Mouse (Mus musculus): ENCODE measurements at regions not wholly inside any gene's neighbourhood (a gene's known extent, or its start where the extent isn't known, plus 50 kb on each side); places are given as distances from the start of the nearest gene placed in this dataset.
A peak's percentile ranks its signal among the peaks of the same experiment; 100 is the strongest.

GRCm38 (mm10) chr1:129138783-129139182 is 134.3 kb upstream of the Thsd7b start:
- 73% methylated on average over 7 of the region's 7 CpGs for WGBS
- no peak overlapping the region for H3K9ac ChIP-seq
- H3K4me2 ChIP-seq (replicated peaks), result no peak overlapping the region
- no peaks in the 10 kb centered on the region for H3K9me3 ChIP-seq (ENCODE audit: control insufficient read depth, low read length)
- H3K27me3 ChIP-seq (ENCODE audit: control insufficient read depth, insufficient read depth, low read length), result no peaks in the 10 kb centered on the region
- H3K27ac ChIP-seq, result no peak overlapping the region
- no peaks in the 10 kb centered on the region for H3K4me1 ChIP-seq (replicated peaks; ENCODE audit: control insufficient read depth, insufficient read depth, low read length)
- DNase-seq (ENCODE audit: low spot score) (no peak), ATAC-seq (ENCODE audit: low FRiP score) (no peak)
- H3K4me3 ChIP-seq (replicated peaks; ENCODE audit: low read length), result no peak overlapping the region
- no peaks in the 10 kb centered on the region for H3K36me3 ChIP-seq (replicated peaks; ENCODE audit: control insufficient read depth, insufficient read depth)

- Histone ChIP-seq H3K4me2 (replicated peaks) (no peak overlapping the region), H3K4me3 (replicated peaks; ENCODE audit: low read length) (no peak overlapping the region), H3K9me3 (ENCODE audit: control insufficient read depth, low read length) (0 out of 2 replicates have a peak, but pooled peaks cover 3% of the 10 kb centered on the region), H3K27me3 (ENCODE audit: control insufficient read depth, insufficient read depth, low read length) (no peaks in the 10 kb centered on the region), H3K27ac (no peak overlapping the region), H3K4me1 (replicated peaks; ENCODE audit: control insufficient read depth, insufficient read depth, low read length) (no peaks in the 10 kb centered on the region), H3K9ac (no peak overlapping the region), H3K36me3 (replicated peaks; ENCODE audit: control insufficient read depth, insufficient read depth) (no peaks in the 10 kb centered on the region)
- WGBS, result 70% methylated on average over 1 of the region's 1 CpGs
- ATAC-seq (ENCODE audit: low FRiP score), result no peak
- no peak for DNase-seq (ENCODE audit: low spot score)
These were observed 166.0 kb upstream of the Thsd7b start for GRCm38 (mm10) chr1:129106961-129107557.

DNA sequence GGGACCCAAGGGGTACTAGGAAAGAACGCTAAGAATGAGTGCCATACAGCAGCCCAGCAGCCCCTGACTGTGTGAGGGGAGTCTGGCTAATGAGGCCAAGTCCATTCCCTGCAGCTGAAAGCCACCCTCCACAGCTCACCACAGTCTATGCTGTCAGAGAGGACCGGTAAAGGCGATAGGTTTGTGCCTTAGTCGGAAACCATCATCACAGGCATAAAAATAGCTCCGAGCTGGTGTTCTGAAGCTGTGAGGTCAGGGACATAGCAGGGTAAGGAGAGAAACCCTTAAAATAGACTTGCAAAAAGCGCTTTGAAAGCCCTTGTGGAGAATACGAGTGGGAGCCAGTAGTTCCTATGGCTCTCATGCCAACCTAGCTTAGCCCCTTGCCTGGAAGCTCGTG is 172.1 kb upstream of the Thsd7b start:
- no peak for ATAC-seq (ENCODE audit: low FRiP score)
- no peaks in the 10 kb centered on the region; the same call in 1 of the 2 replicates for H3K9me3 ChIP-seq (ENCODE audit: control insufficient read depth, low read length)
- no peaks in the 10 kb centered on the region for H3K4me1 ChIP-seq (replicated peaks; ENCODE audit: control insufficient read depth, insufficient read depth, low read length)
- WGBS, result 86% methylated on average over 8 of the region's 8 CpGs
- H3K4me3 ChIP-seq (replicated peaks; ENCODE audit: low read length), result no peak overlapping the region
- H3K27me3 ChIP-seq (ENCODE audit: control insufficient read depth, insufficient read depth, low read length), result no peaks in the 10 kb centered on the region
- no peak overlapping the region for H3K27ac ChIP-seq
- H3K4me2 ChIP-seq (replicated peaks), result no peak overlapping the region
- no peak for DNase-seq (ENCODE audit: low spot score)
- no peak overlapping the region for H3K9ac ChIP-seq
- H3K36me3 ChIP-seq (replicated peaks; ENCODE audit: control insufficient read depth, insufficient read depth), result no peaks in the 10 kb centered on the region

DNA sequence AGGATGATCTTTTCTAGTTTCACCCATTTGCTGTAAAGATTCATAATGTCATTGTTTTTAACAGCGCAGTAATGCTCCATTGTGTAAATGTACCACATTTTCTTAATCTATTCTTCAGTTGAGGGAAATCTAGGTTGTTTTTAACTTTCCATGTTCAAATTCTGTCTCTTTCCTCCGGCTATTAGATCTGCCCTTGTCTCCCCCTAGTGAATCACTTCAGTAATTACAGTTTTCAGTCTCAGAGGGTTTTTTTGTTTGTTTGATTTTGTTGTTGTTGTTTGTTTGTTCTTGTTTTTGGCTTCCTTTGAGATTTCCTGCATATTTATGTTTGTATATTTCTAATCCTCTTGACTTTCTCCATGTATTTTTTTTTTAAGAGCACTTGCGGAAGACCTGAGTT is 194.8 kb upstream of the Thsd7b start:
- peak; percentile 28 for DNase-seq (ENCODE audit: low spot score)
- H3K36me3 ChIP-seq (replicated peaks; ENCODE audit: control insufficient read depth, insufficient read depth), result no peaks in the 10 kb centered on the region
- H3K4me2 ChIP-seq (replicated peaks), result no peak overlapping the region
- H3K9ac ChIP-seq, result no peak overlapping the region
- no peaks in the 10 kb centered on the region for H3K4me1 ChIP-seq (replicated peaks; ENCODE audit: control insufficient read depth, insufficient read depth, low read length)
- no peak for ATAC-seq (ENCODE audit: low FRiP score)
- 74% methylated on average over 3 of the region's 3 CpGs for WGBS
- H3K9me3 ChIP-seq (ENCODE audit: control insufficient read depth, low read length), result no peaks in the 10 kb centered on the region
- H3K27me3 ChIP-seq (ENCODE audit: control insufficient read depth, insufficient read depth, low read length), result no peaks in the 10 kb centered on the region
- no peak overlapping the region for H3K27ac ChIP-seq
- no peak overlapping the region for H3K4me3 ChIP-seq (replicated peaks; ENCODE audit: low read length)

DNA sequence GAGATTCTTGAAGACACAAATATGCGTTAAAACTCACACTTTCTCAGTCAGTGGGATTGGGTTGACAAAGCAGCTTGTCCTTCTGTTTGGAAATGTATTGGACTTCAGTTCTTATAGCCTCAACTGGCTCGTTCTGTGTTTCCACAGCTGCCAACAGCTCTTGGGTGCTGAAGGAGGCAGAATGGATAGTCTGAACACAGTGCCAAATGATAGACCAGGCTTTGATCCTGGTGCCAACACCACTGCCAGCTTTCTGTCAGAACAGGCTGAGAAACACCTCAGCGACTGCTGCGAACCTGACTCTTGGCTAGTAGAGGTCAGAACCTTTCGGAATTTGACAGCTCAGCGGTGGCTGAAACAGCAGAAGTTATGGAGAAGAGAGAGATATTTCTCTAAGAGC is 215.9 kb upstream of the Thsd7b start:
- ATAC-seq (ENCODE audit: low FRiP score), result no peak
- Histone ChIP-seq H3K27me3 (ENCODE audit: control insufficient read depth, insufficient read depth, low read length) (no peaks in the 10 kb centered on the region), H3K9ac (no peak overlapping the region), H3K36me3 (replicated peaks; ENCODE audit: control insufficient read depth, insufficient read depth) (no peaks in the 10 kb centered on the region), H3K9me3 (ENCODE audit: control insufficient read depth, low read length) (no peaks in the 10 kb centered on the region), H3K4me3 (replicated peaks; ENCODE audit: low read length) (no peak overlapping the region), H3K27ac (no peak overlapping the region), H3K4me1 (replicated peaks; ENCODE audit: control insufficient read depth, insufficient read depth, low read length) (no peaks in the 10 kb centered on the region), H3K4me2 (replicated peaks) (no peak overlapping the region)
- WGBS, result 72% methylated on average over 6 of the region's 6 CpGs
- DNase-seq (ENCODE audit: low spot score), result no peak

DNA sequence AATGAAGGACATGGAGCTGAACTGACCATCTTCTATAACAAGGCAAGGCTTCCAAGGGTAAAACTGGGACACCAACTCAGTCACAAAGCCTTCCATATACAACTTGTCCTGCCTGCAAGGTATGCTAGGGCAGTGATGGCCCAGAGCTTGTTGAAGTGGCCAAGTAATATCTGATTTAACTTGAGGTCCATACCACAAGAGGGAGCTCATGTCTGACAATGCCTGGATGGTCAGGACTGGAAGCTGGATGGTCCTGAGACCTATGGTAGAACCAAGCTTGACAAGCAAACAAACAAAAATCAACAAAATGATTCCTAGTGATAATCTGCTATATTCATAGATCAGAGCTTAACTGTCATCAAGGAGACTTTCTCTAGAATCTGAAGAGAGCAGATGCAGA is 217.8 kb upstream of the Thsd7b start:
- H3K9me3 ChIP-seq (ENCODE audit: control insufficient read depth, low read length), result no peaks in the 10 kb centered on the region
- no peak overlapping the region for H3K4me2 ChIP-seq (replicated peaks)
- no peaks in the 10 kb centered on the region for H3K36me3 ChIP-seq (replicated peaks; ENCODE audit: control insufficient read depth, insufficient read depth)
- H3K27me3 ChIP-seq (ENCODE audit: control insufficient read depth, insufficient read depth, low read length), result no peaks in the 10 kb centered on the region
- H3K4me1 ChIP-seq (replicated peaks; ENCODE audit: control insufficient read depth, insufficient read depth, low read length), result no peaks in the 10 kb centered on the region
- H3K27ac ChIP-seq, result no peak overlapping the region
- ATAC-seq (ENCODE audit: low FRiP score) (no peak), DNase-seq (ENCODE audit: low spot score) (no peak)
- H3K9ac ChIP-seq, result no peak overlapping the region
- no peak overlapping the region for H3K4me3 ChIP-seq (replicated peaks; ENCODE audit: low read length)

DNA sequence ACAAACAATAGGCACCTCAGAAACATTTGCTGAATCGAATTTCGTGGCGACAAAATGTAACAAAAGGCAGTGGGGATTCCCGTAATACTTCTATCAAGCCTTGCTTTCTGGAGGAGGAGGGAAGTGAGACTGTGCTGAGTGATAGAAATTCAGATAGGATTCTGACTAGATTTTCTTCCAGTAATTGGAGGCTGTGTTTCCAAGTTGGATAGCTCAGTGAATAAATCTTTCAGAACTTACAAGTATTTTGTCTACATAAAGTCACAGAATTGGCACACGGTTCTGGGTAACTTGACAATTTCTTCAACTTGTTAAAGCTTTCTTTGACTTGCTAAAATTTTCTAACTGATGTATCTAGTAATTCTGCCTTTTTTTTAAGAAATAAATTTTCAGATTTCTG is 239.4 kb upstream of the Thsd7b start:
- DNase-seq (ENCODE audit: low spot score) (no peak), ATAC-seq (ENCODE audit: low FRiP score) (no peak)
- H3K27ac ChIP-seq, result no peak overlapping the region
- no peaks in the 10 kb centered on the region for H3K36me3 ChIP-seq (replicated peaks; ENCODE audit: control insufficient read depth, insufficient read depth)
- H3K4me3 ChIP-seq (replicated peaks; ENCODE audit: low read length), result no peak overlapping the region
- no peaks in the 10 kb centered on the region for H3K9me3 ChIP-seq (ENCODE audit: control insufficient read depth, low read length)
- no peaks in the 10 kb centered on the region for H3K4me1 ChIP-seq (replicated peaks; ENCODE audit: control insufficient read depth, insufficient read depth, low read length)
- 56% methylated on average over 5 of the region's 5 CpGs for WGBS
- no peak overlapping the region for H3K4me2 ChIP-seq (replicated peaks)
- H3K9ac ChIP-seq, result no peak overlapping the region
- no peaks in the 10 kb centered on the region for H3K27me3 ChIP-seq (ENCODE audit: control insufficient read depth, insufficient read depth, low read length)

DNA sequence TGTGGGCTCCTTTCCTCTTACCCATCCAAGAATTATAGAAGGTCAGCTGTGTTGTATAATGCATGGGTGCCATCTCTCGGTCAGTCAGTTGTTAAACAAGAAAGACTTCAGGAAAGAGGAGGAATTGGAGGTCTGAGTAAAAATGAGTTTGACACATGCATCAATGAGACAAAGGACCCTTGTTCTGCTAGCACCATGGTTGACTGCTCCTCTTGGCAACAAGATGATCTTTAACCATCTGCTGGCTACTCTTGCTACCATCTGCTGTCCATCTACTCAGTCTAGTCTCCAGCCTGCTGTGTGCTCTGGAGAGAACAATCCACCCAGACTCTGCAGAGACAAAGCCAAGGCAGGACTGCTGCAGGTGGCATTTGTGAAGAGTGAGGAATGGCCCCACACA is 267.2 kb upstream of the Thsd7b start:
- Histone ChIP-seq H3K27me3 (ENCODE audit: control insufficient read depth, insufficient read depth, low read length) (no peaks in the 10 kb centered on the region), H3K9ac (no peak overlapping the region), H3K4me2 (replicated peaks) (no peak overlapping the region), H3K4me3 (replicated peaks; ENCODE audit: low read length) (no peak overlapping the region), H3K27ac (no peak overlapping the region), H3K4me1 (replicated peaks; ENCODE audit: control insufficient read depth, insufficient read depth, low read length) (no peaks in the 10 kb centered on the region), H3K36me3 (replicated peaks; ENCODE audit: control insufficient read depth, insufficient read depth) (no peaks in the 10 kb centered on the region), H3K9me3 (ENCODE audit: control insufficient read depth, low read length) (no peaks in the 10 kb centered on the region)
- DNase-seq (ENCODE audit: low spot score) (peak; percentile 35), ATAC-seq (ENCODE audit: low FRiP score) (peak; percentile 83)
- 50% methylated on average over 1 of the region's 1 CpGs for WGBS

- WGBS, result 76% methylated on average over 2 of the region's 2 CpGs
- ATAC-seq (ENCODE audit: low FRiP score) (no peak), DNase-seq (ENCODE audit: low spot score) (no peak)
- H3K4me1 ChIP-seq (replicated peaks; ENCODE audit: control insufficient read depth, insufficient read depth, low read length), result no peaks in the 10 kb centered on the region
- no peak overlapping the region for H3K27ac ChIP-seq
- H3K9ac ChIP-seq, result no peak overlapping the region
- no peaks in the 10 kb centered on the region for H3K9me3 ChIP-seq (ENCODE audit: control insufficient read depth, low read length)
- no peaks in the 10 kb centered on the region for H3K27me3 ChIP-seq (ENCODE audit: control insufficient read depth, insufficient read depth, low read length)
- no peak overlapping the region for H3K4me3 ChIP-seq (replicated peaks; ENCODE audit: low read length)
- no peaks in the 10 kb centered on the region for H3K36me3 ChIP-seq (replicated peaks; ENCODE audit: control insufficient read depth, insufficient read depth)
- no peak overlapping the region for H3K4me2 ChIP-seq (replicated peaks)
These were observed 270.8 kb upstream of the Thsd7b start for GRCm38 (mm10) chr1:129002286-129002685.

DNA sequence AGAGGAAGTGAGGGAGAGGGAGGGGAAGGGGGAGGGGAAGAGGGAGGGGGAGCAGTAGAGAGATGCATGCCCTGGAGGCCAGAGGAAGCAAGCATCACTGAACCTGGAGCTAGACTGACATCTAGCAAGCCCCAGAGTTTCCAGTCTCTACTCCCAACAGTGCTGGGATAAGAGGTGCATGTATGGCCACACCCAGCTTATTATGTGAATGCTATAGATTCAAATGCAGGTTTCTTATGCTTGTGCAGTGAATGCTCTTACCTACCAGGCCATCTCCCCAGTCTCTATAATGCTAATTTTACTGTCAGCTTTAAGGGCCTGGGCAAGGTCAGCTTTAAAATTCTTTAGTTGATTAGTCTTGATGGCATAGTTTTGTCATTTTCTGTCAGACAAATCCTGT is 271.3 kb upstream of the Thsd7b start:
- DNase-seq (ENCODE audit: low spot score), result no peak
- H3K36me3 ChIP-seq (replicated peaks; ENCODE audit: control insufficient read depth, insufficient read depth), result no peaks in the 10 kb centered on the region
- no peak overlapping the region for H3K4me2 ChIP-seq (replicated peaks)
- no peak overlapping the region for H3K4me3 ChIP-seq (replicated peaks; ENCODE audit: low read length)
- no peaks in the 10 kb centered on the region for H3K4me1 ChIP-seq (replicated peaks; ENCODE audit: control insufficient read depth, insufficient read depth, low read length)
- no peak overlapping the region for H3K27ac ChIP-seq
- no peaks in the 10 kb centered on the region for H3K9me3 ChIP-seq (ENCODE audit: control insufficient read depth, low read length)
- no peaks in the 10 kb centered on the region for H3K27me3 ChIP-seq (ENCODE audit: control insufficient read depth, insufficient read depth, low read length)
- no peak overlapping the region for H3K9ac ChIP-seq
- ATAC-seq (ENCODE audit: low FRiP score), result no peak

Data from hindbrain, embryonic 14.5 days (tissue).